Mouse (Mus musculus) kidney, postnatal 4 days (tissue): Measurements from ENCODE around the gene Dnajc6.

Experiments
- DNase-seq, 2 experiments: peaks; one replicate each; pipeline ENCODE4 v3.0.0; 2021; ENCODE audit warnings: mixed read lengths in 2 of 2

The Dnajc6 gene

GRCm38 (mm10) chr4:101646857-101647195, 150.4 kb downstream of the Dnajc6 start:
- DNase-seq = no peak

GRCm38 (mm10) chr4:101647196-101647905, 150.9 kb downstream of the Dnajc6 start, which contains the start of gene Leprot:
Gene Leprot, plus strand, starts transcription at chr4:101647718.
- DNase-seq = peak; percentile 99

- DNase-seq = peak in 1 of 2 experiments; percentile 19
Observed at GRCm38 (mm10) chr4:101647976-101648642, 151.7 kb downstream of the Dnajc6 start.

GRCm38 (mm10) chr4:101648745-101649144, 152.3 kb downstream of the Dnajc6 start:
- DNase-seq = no peak

GRCm38 (mm10) chr4:101650961-101651360, 154.5 kb downstream of the Dnajc6 start:
- DNase-seq = no peak

- no peak for DNase-seq
Observed at GRCm38 (mm10) chr4:101654256-101654655, 157.8 kb downstream of the Dnajc6 start.

GRCm38 (mm10) chr4:101654788-101655414, 158.5 kb downstream of the Dnajc6 start:
- DNase-seq = no peak

GRCm38 (mm10) chr4:101655415-101655790, 159.0 kb downstream of the Dnajc6 start:
- DNase-seq = no peak

- DNase-seq = peak in 1 of 2 experiments; percentile 20
Observed at GRCm38 (mm10) chr4:101656056-101656455, 159.6 kb downstream of the Dnajc6 start.

GRCm38 (mm10) chr4:101656956-101657570, 160.6 kb downstream of the Dnajc6 start:
- no peak for DNase-seq

GRCm38 (mm10) chr4:101664160-101664750, 167.8 kb downstream of the Dnajc6 start:
- peak; percentile 64 to 65 for DNase-seq

GRCm38 (mm10) chr4:101664766-101665165, 168.3 kb downstream of the Dnajc6 start:
- no peak for DNase-seq

GRCm38 (mm10) chr4:101669161-101669560, 172.7 kb downstream of the Dnajc6 start:
- DNase-seq = no peak

- DNase-seq = no peak
Observed at GRCm38 (mm10) chr4:101669811-101670210, 173.4 kb downstream of the Dnajc6 start.

- DNase-seq = peak in 1 of 2 experiments; percentile 34
Observed at GRCm38 (mm10) chr4:101674790-101675189, 178.3 kb downstream of the Dnajc6 start.

- peak; percentile 44 to 62 for DNase-seq
Observed at GRCm38 (mm10) chr4:101675726-101676125, 179.3 kb downstream of the Dnajc6 start.

GRCm38 (mm10) chr4:101682620-101683019, 186.2 kb downstream of the Dnajc6 start:
- no peak for DNase-seq

- DNase-seq = no peak
Observed at GRCm38 (mm10) chr4:101683086-101683485, 186.6 kb downstream of the Dnajc6 start.

GRCm38 (mm10) chr4:101684821-101685220, 188.4 kb downstream of the Dnajc6 start:
- no peak for DNase-seq

GRCm38 (mm10) chr4:101686227-101686810, 189.9 kb downstream of the Dnajc6 start:
- DNase-seq = no peak

- DNase-seq = no peak
Observed at GRCm38 (mm10) chr4:101689241-101689640, 192.8 kb downstream of the Dnajc6 start.

- DNase-seq = no peak
Observed at GRCm38 (mm10) chr4:101689645-101690044, 193.2 kb downstream of the Dnajc6 start.
